Mouse (Mus musculus) liver, adult 2 months (tissue): ENCODE data around the gene Zfp36l2. TPM values are rescaled to one million over a fixed set of nuclear protein-coding genes. Genes with fewer than 3 reads are reported as not detected.

Experiments used
- DNase-seq: peaks from one replicate; pipeline ENCODE4 v3.0.0-alpha.2; 2011; ENCODE audit warnings: low read depth, low spot score; ENCODE audit errors: extremely low read depth
- H3K27ac ChIP-seq: fragments of 200-500 bp; replicated peaks from 2 replicates; pipeline ENCODE4 v1.5.1; 2012; ENCODE audit warnings: low read depth, mild to moderate bottlenecking, control low read depth, inconsistent platforms, low read length; ENCODE audit not compliant: insufficient read depth
- H3K27me3 ChIP-seq: fragments of 200-500 bp; 2 replicates; pipeline ENCODE4 v1.6.1; 2012; ENCODE audit warnings: mild to moderate bottlenecking, moderate library complexity, low read length, inconsistent platforms; ENCODE audit not compliant: control insufficient read depth, insufficient read depth
- H3K36me3 ChIP-seq: fragments of 200-500 bp; 2 replicates; pipeline ENCODE4 v1.6.1; 2012; ENCODE audit warnings: low read length, inconsistent platforms; ENCODE audit not compliant: control insufficient read depth, insufficient read depth
- H3K4me1 ChIP-seq: fragments of 200-500 bp; 2 replicates; pipeline ENCODE4 v1.6.1; 2011; ENCODE audit warnings: low read length; ENCODE audit not compliant: control insufficient read depth, insufficient read depth
- H3K4me3 ChIP-seq: fragments of 200-500 bp; 2 replicates; pipeline ENCODE4 v1.5.1; 2011; ENCODE audit warnings: low read depth, mild to moderate bottlenecking, control low read depth, low read length, moderate library complexity; ENCODE audit not compliant: insufficient read depth
- H3K79me2 ChIP-seq: fragments of 200-500 bp; 2 replicates; pipeline ENCODE4 v1.6.1; 2012; ENCODE audit warnings: inconsistent platforms, mild to moderate bottlenecking, low read length, moderate library complexity; ENCODE audit not compliant: control insufficient read depth, insufficient read depth
- H3K9ac ChIP-seq: fragments of 200-500 bp; 2 replicates; pipeline ENCODE4 v1.6.1; 2012; ENCODE audit warnings: low read depth, mild to moderate bottlenecking, control low read depth, inconsistent platforms, low read length
- CTCF ChIP-seq: fragments of 200-500 bp; IDR thresholded peaks from 2 replicates; pipeline ENCODE4 v1.5.1; 2011; ENCODE audit warnings: low read depth, low read length, control low read depth
- POLR2A ChIP-seq: fragments of 200-500 bp; IDR thresholded peaks from 2 replicates; pipeline ENCODE4 v1.6.1; 2011; ENCODE audit warnings: low read length, control low read depth; ENCODE audit not compliant: insufficient read depth; ENCODE audit errors: extremely low read depth
- WGBS: fragments of 180-500 bp; shearing (Covaris S2); methylation state at CpG from one replicate; pipeline ENCODE4 v1.1.7; 2018; 5-methylcytosine and 5-hydroxymethylcytosine counted together
- polyA plus RNA-seq: library from polyadenylated mRNA; depleted of rRNA; stranded (reverse); fragments of >200 nt; gene quantifications from 2 replicates; pipeline ENCODE4 v1.2.3, GENCODE M21; 2012
- total RNA-seq: library from RNA; depleted of rRNA; stranded (reverse); fragments of >200 nt; gene quantifications from 2 replicates; pipeline ENCODE4 v1.2.3, GENCODE M21; 2014

The Zfp36l2 gene
- total and polyA plus RNA-seq, 2 experiments: 17.3 to 18.7 TPM

- H3K27ac ChIP-seq: no peak overlapping the region
- 93% methylated on average over 11 of the region's 11 CpGs for WGBS
- no peak overlapping the region for H3K9ac ChIP-seq
Observed at GRCm38 (mm10) chr17:84154302-84155028, 33.3 kb downstream of the Zfp36l2 start.

DNA sequence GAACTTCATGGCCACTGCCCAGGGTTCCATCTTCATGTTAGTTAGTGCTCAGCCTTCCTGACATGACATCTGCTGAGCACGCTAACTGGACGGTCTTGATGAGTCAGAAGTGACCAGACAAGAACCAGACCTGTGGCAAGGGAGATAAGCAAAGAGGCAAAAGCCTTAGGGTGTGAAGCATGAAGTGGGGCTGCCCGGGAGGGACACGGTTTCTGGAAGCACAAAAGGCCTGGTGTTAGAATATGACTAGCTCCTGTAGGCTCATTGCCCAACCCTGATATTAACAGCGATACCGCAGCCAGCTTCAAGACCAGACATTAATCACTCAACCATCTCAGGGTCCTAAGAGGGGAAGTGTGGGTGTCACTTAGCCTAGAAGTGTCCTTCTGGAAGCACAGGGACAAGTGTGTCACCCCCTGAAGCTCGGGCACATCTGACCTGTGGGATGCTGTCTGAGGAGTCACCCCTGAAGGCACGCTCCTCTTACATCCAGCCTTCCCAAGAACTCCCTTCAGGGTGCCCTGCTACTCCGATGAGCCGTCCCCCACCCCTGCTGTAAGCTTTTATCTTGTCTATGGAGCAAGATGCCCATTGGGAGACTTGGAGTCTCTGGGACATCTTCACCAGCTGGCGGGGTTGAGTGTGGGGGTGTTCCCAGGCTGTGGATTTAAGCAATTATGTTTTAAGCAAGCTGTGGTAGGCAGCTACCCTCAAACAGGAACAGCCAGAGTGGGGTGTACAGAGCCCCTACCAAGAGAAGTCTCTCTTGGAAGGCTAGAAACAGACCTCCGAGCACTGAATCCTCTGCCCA, 34.6 kb downstream of the Zfp36l2 start:
- WGBS: 95% methylated on average over 12 of the region's 12 CpGs
- no peaks in the 10 kb centered on the region for H3K27me3 ChIP-seq
- H3K36me3 ChIP-seq: no peaks in the 10 kb centered on the region
- no peaks in the 10 kb centered on the region for H3K79me2 ChIP-seq
- no peak overlapping the region for H3K9ac ChIP-seq
- no peak overlapping the region for H3K4me3 ChIP-seq
- peaks cover 20% of the 10 kb centered on the region for H3K4me1 ChIP-seq
- DNase-seq: no peak
- no peak overlapping the region for H3K27ac ChIP-seq
- TF ChIP-seq CTCF (no peak), POLR2A (no peak)

More at GRCm38 (mm10) chr17:84154302-84155028, 33.3 kb downstream of the Zfp36l2 start:
- H3K36me3 ChIP-seq: no peaks in the 10 kb centered on the region
- H3K27me3 ChIP-seq: no peaks in the 10 kb centered on the region
- H3K4me3 ChIP-seq: no peak overlapping the region
- H3K4me1 ChIP-seq: peaks cover 20% of the 10 kb centered on the region
- no peaks in the 10 kb centered on the region for H3K79me2 ChIP-seq
- DNase-seq: no peak
- no peak for TF ChIP-seq CTCF
- no peak for TF ChIP-seq POLR2A

GRCm38 (mm10) chr17:84152206-84152975, 35.4 kb downstream of the Zfp36l2 start:
- Histone ChIP-seq H3K4me3 (no peak overlapping the region), H3K4me1 (peaks cover 14% of the 10 kb centered on the region), H3K27me3 (no peaks in the 10 kb centered on the region), H3K27ac (no peak overlapping the region), H3K9ac (no peak overlapping the region), H3K36me3 (no peaks in the 10 kb centered on the region), H3K79me2 (no peaks in the 10 kb centered on the region)
- TF ChIP-seq CTCF (no peak), POLR2A (no peak)
- WGBS: 79% methylated on average over 6 of the region's 6 CpGs
- DNase-seq: no peak

DNA sequence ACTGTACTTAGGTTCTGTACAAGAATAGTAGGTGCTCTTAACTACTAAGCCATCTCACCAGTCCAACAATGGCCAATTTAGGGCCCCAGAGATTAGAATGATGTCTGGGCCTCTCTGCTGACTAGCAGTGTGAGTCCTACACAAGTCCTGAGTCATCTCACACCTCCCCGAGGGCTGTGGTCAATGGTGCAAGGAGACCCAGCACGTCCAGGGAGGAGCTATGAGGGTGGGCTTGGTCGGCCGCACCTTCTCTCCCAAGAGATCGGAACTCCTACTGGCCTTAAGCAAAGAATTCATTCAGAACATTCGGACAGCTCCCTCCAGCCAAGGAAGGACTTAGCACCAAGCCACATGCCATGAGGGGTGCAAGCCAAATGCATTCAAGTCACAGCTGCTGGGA, 36.4 kb downstream of the Zfp36l2 start:
- no peak for DNase-seq
- Histone ChIP-seq H3K27me3 (no peaks in the 10 kb centered on the region), H3K4me1 (peaks cover 15% of the 10 kb centered on the region; the same call in 1 of the 2 replicates), H3K4me3 (no peak overlapping the region), H3K36me3 (no peaks in the 10 kb centered on the region), H3K27ac (no peak overlapping the region), H3K79me2 (no peaks in the 10 kb centered on the region), H3K9ac (no peak overlapping the region)
- TF ChIP-seq POLR2A: no peak
- no peak for TF ChIP-seq CTCF
- WGBS: 100% methylated on average over 6 of the region's 6 CpGs

- no peak overlapping the region for H3K27ac ChIP-seq
- TF ChIP-seq POLR2A: no peak
- TF ChIP-seq CTCF: no peak
- no peaks in the 10 kb centered on the region for H3K36me3 ChIP-seq
- no peaks in the 10 kb centered on the region for H3K79me2 ChIP-seq
- WGBS: 98% methylated on average over 8 of the region's 8 CpGs
- DNase-seq: no peak
- H3K27me3 ChIP-seq: no peaks in the 10 kb centered on the region
- no peak overlapping the region for H3K4me3 ChIP-seq
- peaks cover 6% of the 10 kb centered on the region; the same call in 1 of the 2 replicates for H3K4me1 ChIP-seq
- H3K9ac ChIP-seq: no peak overlapping the region
Observed at GRCm38 (mm10) chr17:84150291-84150690, 37.5 kb downstream of the Zfp36l2 start.
